Mouse (Mus musculus) granulocyte monocyte progenitor cell, adult 5-6 weeks (primary cell): Measurements from ENCODE around the gene Acy3. TPM values are rescaled to one million over a fixed set of nuclear protein-coding genes. Genes with fewer than 3 reads are reported as not detected.
A peak's percentile ranks its signal among the peaks of the same experiment; 100 is the strongest.
"Not testable (repeated sequence)": the region's sequence is repeated elsewhere in the genome, so short reads cannot be mapped to it uniquely, and the experiment has no call there.

ENCODE experiments used
- ATAC-seq: replicated peaks from 2 replicates; pipeline ENCODE4 v1.8.0; 2016; ENCODE audit warnings: mild to moderate bottlenecking, moderate TSS enrichment, inconsistent platforms; ENCODE audit not compliant: poor library complexity, severe bottlenecking
- total RNA-seq, 2 experiments: library from RNA; stranded (forward) in 1 of 2; stranded (reverse) in 1 of 2; fragments of 200-712, 200-1000 nt in 1 of 2; fragments of >200 nt in 1 of 2; fragmentation: Nextera tagmentation in 1 of 2; gene quantifications; 2 replicates each; pipeline ENCODE4 v1.2.3; 2014 to 2017

Acy3 gene
- total RNA-seq, 2 experiments from 2014 or later: 4.0 to 6.4 TPM

- no peak for ATAC-seq
Observed at GRCm38 (mm10) chr19:4036327-4037045, 50.1 kb downstream of the Acy3 start.

DNA sequence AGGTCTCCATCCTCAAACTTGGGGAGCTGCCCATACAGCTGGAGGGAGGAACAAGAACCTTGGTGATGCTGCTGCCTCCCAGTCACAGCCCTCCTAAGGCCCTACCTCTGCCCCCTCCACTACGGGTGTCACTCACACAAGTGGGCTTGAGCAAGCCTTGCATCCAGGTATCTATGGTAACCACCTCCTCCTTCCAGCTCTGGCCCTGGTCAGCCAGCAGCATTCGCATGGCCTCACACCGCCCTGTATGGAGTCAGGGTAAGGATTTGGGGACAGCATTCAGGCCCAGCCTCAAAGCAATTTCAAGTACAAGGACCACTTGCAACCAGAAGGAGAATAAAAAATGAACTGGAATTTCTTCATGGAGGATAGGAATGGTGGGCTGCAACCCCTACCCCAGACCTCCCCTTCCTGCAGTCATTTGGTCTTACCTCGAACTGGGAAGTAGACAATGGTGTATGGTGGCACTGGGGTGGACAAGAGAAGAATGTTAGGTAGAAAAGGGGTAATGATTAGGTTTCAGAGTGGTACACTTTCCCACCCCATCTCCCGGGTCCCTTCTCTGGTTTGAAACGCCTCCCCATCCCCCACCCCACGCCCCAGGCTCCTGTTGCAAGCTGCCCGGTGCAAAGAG, 50.9 kb downstream of the Acy3 start:
- ATAC-seq: not testable (repeated sequence)

DNA sequence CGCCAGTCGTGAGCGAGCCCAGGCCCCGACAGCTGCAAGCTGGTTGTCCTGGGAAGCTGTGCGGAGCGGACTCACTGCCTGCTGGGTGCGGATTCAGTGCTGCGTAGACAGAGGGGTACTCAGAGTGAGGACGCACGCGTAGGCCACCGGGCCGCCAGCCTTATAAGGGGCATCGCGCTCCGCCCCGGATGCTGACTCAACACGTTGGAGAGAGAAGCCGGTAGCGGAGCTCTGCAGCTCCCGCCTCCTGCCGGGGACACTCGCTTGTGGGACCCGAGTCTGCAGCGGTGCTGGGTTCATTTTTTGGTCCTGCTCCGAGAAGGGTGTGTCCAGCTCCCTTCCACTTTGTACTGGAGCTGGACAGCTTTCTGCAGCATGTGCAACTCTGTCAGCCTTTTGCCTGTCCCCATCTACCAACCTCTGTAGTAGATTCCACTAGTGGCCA, 51.4 kb downstream of the Acy3 start, which contains the start of gene Gstp1:
Gstp1 (minus strand) TSS at position 198 of the 445 bp plus-strand sequence.
- peak; percentile 98 for ATAC-seq

Other genes starting within 250 kb of the Acy3 start
Only the 30 nearest of the 32 such genes appear.
- gene Kmt5b, start 219.1 kb upstream of the Acy3 start, total RNA-seq (2014; fragmentation: Nextera tagmentation): 28.2 and 38.5 TPM in 2 replicates
- 37.0 and 41.4 TPM in 2 replicates for gene Kmt5b, start 219.1 kb upstream of the Acy3 start, total RNA-seq (2017)
- gene Chka, start 134.8 kb upstream of the Acy3 start, total RNA-seq (2014; fragmentation: Nextera tagmentation): 30.2 and 50.6 TPM in 2 replicates
- gene Chka, start 134.8 kb upstream of the Acy3 start, total RNA-seq (2017): 32.7 and 37.2 TPM in 2 replicates
- 165 and 253 TPM in 2 replicates for gene Tcirg1, start 79.4 kb upstream of the Acy3 start, total RNA-seq (2014; fragmentation: Nextera tagmentation)
- gene Tcirg1, start 79.4 kb upstream of the Acy3 start, total RNA-seq (2017): 159 and 178 TPM in 2 replicates
- gene Ndufs8, start 73.8 kb upstream of the Acy3 start, total RNA-seq (2014; fragmentation: Nextera tagmentation): 157 and 158 TPM in 2 replicates
- gene Ndufs8, start 73.8 kb upstream of the Acy3 start, total RNA-seq (2017): 89.0 and 91.9 TPM in 2 replicates
- 5.9 and 8.4 TPM in 2 replicates for gene Aldh3b1, start 56.8 kb upstream of the Acy3 start, total RNA-seq (2014; fragmentation: Nextera tagmentation)
- 8.4 and 14.1 TPM in 2 replicates for gene Aldh3b1, start 56.8 kb upstream of the Acy3 start, total RNA-seq (2017)
- gene Unc93b1, start 51.4 kb upstream of the Acy3 start, total RNA-seq (2014; fragmentation: Nextera tagmentation): 162 and 191 TPM in 2 replicates
- gene Unc93b1, start 51.4 kb upstream of the Acy3 start, total RNA-seq (2017): 205 and 220 TPM in 2 replicates
- gene Aldh3b3, start 27.9 kb upstream of the Acy3 start, total RNA-seq (2014; fragmentation: Nextera tagmentation): not detected in 2 replicates
- gene Aldh3b3, start 27.9 kb upstream of the Acy3 start, total RNA-seq (2017): not detected in 2 replicates
- not detected in 2 replicates for gene Aldh3b2, start 14.2 kb upstream of the Acy3 start, total RNA-seq (2014; fragmentation: Nextera tagmentation)
- 0.09 TPM in 1 of 2 replicates, not detected in the other for gene Aldh3b2, start 14.2 kb upstream of the Acy3 start, total RNA-seq (2017)
- gene Tbx10, start 6.2 kb downstream of the Acy3 start, total RNA-seq (2014; fragmentation: Nextera tagmentation): not detected in 2 replicates
- gene Tbx10, start 6.2 kb downstream of the Acy3 start, total RNA-seq (2017): not detected in 2 replicates
- 9.7 and 16.3 TPM in 2 replicates for gene Nudt8, start 14.0 kb downstream of the Acy3 start, total RNA-seq (2014; fragmentation: Nextera tagmentation)
- 4.4 and 10.5 TPM in 2 replicates for gene Nudt8, start 14.0 kb downstream of the Acy3 start, total RNA-seq (2017)
- gene Gm49405, start 14.1 kb downstream of the Acy3 start, total RNA-seq (2014; fragmentation: Nextera tagmentation): 0.30 and 3.0 TPM in 2 replicates
- gene Gm49405, start 14.1 kb downstream of the Acy3 start, total RNA-seq (2017): 1.2 and 1.3 TPM in 2 replicates
- gene Doc2g, start 16.7 kb downstream of the Acy3 start, total RNA-seq (2014; fragmentation: Nextera tagmentation): 3.0 and 7.0 TPM in 2 replicates
- 0.46 and 2.9 TPM in 2 replicates for gene Doc2g, start 16.7 kb downstream of the Acy3 start, total RNA-seq (2017)
- 93.8 and 132 TPM in 2 replicates for gene Ndufv1, start 26.2 kb downstream of the Acy3 start, total RNA-seq (2014; fragmentation: Nextera tagmentation)
- gene Ndufv1, start 26.2 kb downstream of the Acy3 start, total RNA-seq (2017): 222 and 241 TPM in 2 replicates
- 235 and 335 TPM in 2 replicates for gene Gstp1, start 51.4 kb downstream of the Acy3 start, total RNA-seq (2014; fragmentation: Nextera tagmentation)
- gene Gstp1, start 51.4 kb downstream of the Acy3 start, total RNA-seq (2017): 84.1 and 120 TPM in 2 replicates
- gene Gstp2, start 59.5 kb downstream of the Acy3 start, total RNA-seq (2014; fragmentation: Nextera tagmentation): not detected in 2 replicates
- 4.3 TPM in 1 of 2 replicates, not detected in the other for gene Gstp2, start 59.5 kb downstream of the Acy3 start, total RNA-seq (2017)
- not detected in 2 replicates for gene Gstp3, start 73.0 kb downstream of the Acy3 start, total RNA-seq (2014; fragmentation: Nextera tagmentation)
- gene Gstp3, start 73.0 kb downstream of the Acy3 start, total RNA-seq (2017): 0.65 TPM in 1 of 2 replicates, not detected in the other
- not detected in 2 replicates for gene Cabp2, start 95.0 kb downstream of the Acy3 start, total RNA-seq (2014; fragmentation: Nextera tagmentation)
- gene Cabp2, start 95.0 kb downstream of the Acy3 start, total RNA-seq (2017): not detected in 2 replicates
- gene Cdk2ap2, start 110.6 kb downstream of the Acy3 start, total RNA-seq (2014; fragmentation: Nextera tagmentation): 119 and 155 TPM in 2 replicates
- 33.7 and 36.5 TPM in 2 replicates for gene Cdk2ap2, start 110.6 kb downstream of the Acy3 start, total RNA-seq (2017)
- 11.3 and 16.8 TPM in 2 replicates for gene Pitpnm1, start 113.4 kb downstream of the Acy3 start, total RNA-seq (2014; fragmentation: Nextera tagmentation)
- gene Pitpnm1, start 113.4 kb downstream of the Acy3 start, total RNA-seq (2017): 4.5 and 24.3 TPM in 2 replicates
- 19.6 and 60.2 TPM in 2 replicates for gene Aip, start 139.3 kb downstream of the Acy3 start, total RNA-seq (2014; fragmentation: Nextera tagmentation)
- gene Aip, start 139.3 kb downstream of the Acy3 start, total RNA-seq (2017): 31.3 and 38.6 TPM in 2 replicates
- gene Gpr152, start 153.2 kb downstream of the Acy3 start, total RNA-seq (2014; fragmentation: Nextera tagmentation): not detected in 2 replicates
- gene Gpr152, start 153.2 kb downstream of the Acy3 start, total RNA-seq (2017): not detected in 2 replicates
- gene Cabp4, start 157.5 kb downstream of the Acy3 start, total RNA-seq (2014; fragmentation: Nextera tagmentation): not detected in 2 replicates
- gene Cabp4, start 157.5 kb downstream of the Acy3 start, total RNA-seq (2017): not detected in 2 replicates
- gene Coro1b, start 162.0 kb downstream of the Acy3 start, total RNA-seq (2014; fragmentation: Nextera tagmentation): 143 and 234 TPM in 2 replicates
- gene Coro1b, start 162.0 kb downstream of the Acy3 start, total RNA-seq (2017): 71.3 and 73.2 TPM in 2 replicates
- 40.8 and 53.6 TPM in 2 replicates for gene Ptprcap, start 167.0 kb downstream of the Acy3 start, total RNA-seq (2014; fragmentation: Nextera tagmentation)
- 64.9 and 84.1 TPM in 2 replicates for gene Ptprcap, start 167.0 kb downstream of the Acy3 start, total RNA-seq (2017)
- gene Rps6kb2, start 176.8 kb downstream of the Acy3 start, total RNA-seq (2014; fragmentation: Nextera tagmentation): 42.5 and 45.6 TPM in 2 replicates
- 21.0 and 31.6 TPM in 2 replicates for gene Rps6kb2, start 176.8 kb downstream of the Acy3 start, total RNA-seq (2017)
- 0.58 and 5.7 TPM in 2 replicates for gene Carns1, start 188.9 kb downstream of the Acy3 start, total RNA-seq (2014; fragmentation: Nextera tagmentation)
- 1.1 and 2.9 TPM in 2 replicates for gene Carns1, start 188.9 kb downstream of the Acy3 start, total RNA-seq (2017)
- 41.1 and 50.1 TPM in 2 replicates for gene Tbc1d10c, start 204.7 kb downstream of the Acy3 start, total RNA-seq (2014; fragmentation: Nextera tagmentation)
- gene Tbc1d10c, start 204.7 kb downstream of the Acy3 start, total RNA-seq (2017): 11.3 and 18.4 TPM in 2 replicates
- 406 and 527 TPM in 2 replicates for gene Ppp1ca, start 205.5 kb downstream of the Acy3 start, total RNA-seq (2014; fragmentation: Nextera tagmentation)
- 494 and 518 TPM in 2 replicates for gene Ppp1ca, start 205.5 kb downstream of the Acy3 start, total RNA-seq (2017)
- gene Rad9a, start 215.1 kb downstream of the Acy3 start, total RNA-seq (2014; fragmentation: Nextera tagmentation): 27.8 and 41.3 TPM in 2 replicates
- gene Rad9a, start 215.1 kb downstream of the Acy3 start, total RNA-seq (2017): 16.0 and 16.3 TPM in 2 replicates
- 6.8 and 7.4 TPM in 2 replicates for gene Clcf1, start 227.7 kb downstream of the Acy3 start, total RNA-seq (2014; fragmentation: Nextera tagmentation)
- gene Clcf1, start 227.7 kb downstream of the Acy3 start, total RNA-seq (2017): 0.67 and 1.8 TPM in 2 replicates